Mouse (Mus musculus) heart, embryonic 10.5 days (tissue): ENCODE results near the gene Narf. TPM values are rescaled to one million over a fixed set of nuclear protein-coding genes. Genes with fewer than 3 reads are reported as not detected.

ENCODE experiments used
- DNase-seq: peaks from one replicate; pipeline ENCODE4 v3.0.0-alpha.2; 2017; ENCODE audit warnings: low spot score
- H3K27ac ChIP-seq: fragments of 300-500 bp; sonication (generic); 2 replicates; pipeline ENCODE4 v1.5.1; 2016; ENCODE audit warnings: mild to moderate bottlenecking
- H3K27me3 ChIP-seq: fragments of 300-500 bp; sonication (generic); 2 replicates; pipeline ENCODE4 v1.6.1; 2016; ENCODE audit warnings: mild to moderate bottlenecking; ENCODE audit not compliant: poor library complexity, insufficient read depth, severe bottlenecking
- H3K36me3 ChIP-seq: fragments of 300-500 bp; sonication (generic); 2 replicates; pipeline ENCODE4 v1.6.1; 2016; ENCODE audit warnings: mild to moderate bottlenecking, moderate library complexity
- H3K4me1 ChIP-seq: fragments of 300-500 bp; sonication (generic); 2 replicates; pipeline ENCODE4 v1.6.1; 2016; ENCODE audit warnings: mild to moderate bottlenecking
- H3K4me3 ChIP-seq: fragments of 300-500 bp; sonication (generic); 2 replicates; pipeline ENCODE4 v1.5.1; 2016; ENCODE audit warnings: mild to moderate bottlenecking, moderate library complexity
- H3K9me3 ChIP-seq: fragments of 300-500 bp; sonication (generic); 2 replicates; pipeline ENCODE4 v1.6.1; 2016; ENCODE audit warnings: mild to moderate bottlenecking, moderate library complexity
- WGBS: fragments of 180-500 bp; shearing (Covaris S2); methylation state at CpG from one replicate; pipeline ENCODE4 v1.1.7; 2016; 5-methylcytosine and 5-hydroxymethylcytosine counted together
- polyA plus RNA-seq: library from polyadenylated mRNA; unstranded; fragments of >200 nt; fragmentation: Nextera tagmentation; extraction: Ambion mirVana; gene quantifications from 2 replicates; pipeline ENCODE4 v1.2.1, GENCODE M21; 2016

Gene Narf
- polyA plus RNA-seq, 1 experiment from 2014 or later = 48.6 TPM

GRCm38 (mm10) chr11:121220771-121221170 is 16.3 kb upstream of the Narf start:
- DNase-seq = no peak
- Histone ChIP-seq H3K27ac (no peak overlapping the region), H3K27me3 (no peaks in the 10 kb centered on the region), H3K4me1 (no peaks in the 10 kb centered on the region), H3K9me3 (no peaks in the 10 kb centered on the region), H3K36me3 (peaks cover 92% of the 10 kb centered on the region), H3K4me3 (no peak overlapping the region)
- 85% methylated on average over 5 of the region's 5 CpGs for WGBS

DNA sequence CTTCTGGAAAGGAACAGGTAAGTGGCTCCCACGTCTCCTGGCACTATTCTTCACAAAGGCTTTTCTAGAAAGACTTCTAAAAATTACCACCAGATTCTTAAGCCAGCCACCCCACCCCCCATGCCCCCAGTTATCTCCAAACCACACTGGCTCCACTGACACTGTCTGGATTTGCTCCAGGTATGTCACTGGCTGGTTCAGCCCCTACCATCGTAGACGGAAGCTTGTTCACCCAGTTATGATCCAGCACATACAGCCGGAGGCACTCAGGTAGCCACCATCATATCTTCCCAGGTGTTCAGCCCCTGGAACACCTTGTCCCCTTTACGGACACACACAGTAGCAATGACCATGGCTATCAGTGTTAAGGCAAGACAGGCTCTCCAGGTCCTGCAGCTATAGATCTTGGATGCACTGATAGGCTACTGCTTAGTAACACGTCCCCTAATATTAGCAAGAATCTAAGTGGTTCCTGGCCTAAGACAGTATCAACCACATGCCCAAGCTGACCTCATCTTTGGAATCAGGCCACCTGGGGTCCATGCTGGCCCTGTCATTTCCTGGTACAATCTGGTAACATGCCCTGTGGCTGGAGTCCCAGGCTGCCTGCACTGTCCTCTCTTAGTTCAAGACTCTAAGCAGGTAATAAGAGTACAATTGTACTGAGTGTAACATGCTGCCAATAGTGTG is 15.6 kb upstream of the Narf start:
- H3K27ac ChIP-seq = no peak overlapping the region
- WGBS = 85% methylated on average over 6 of the region's 6 CpGs
- peaks cover 92% of the 10 kb centered on the region for H3K36me3 ChIP-seq
- no peaks in the 10 kb centered on the region for H3K27me3 ChIP-seq
- DNase-seq = no peak
- H3K9me3 ChIP-seq = no peaks in the 10 kb centered on the region
- no peaks in the 10 kb centered on the region for H3K4me1 ChIP-seq
- H3K4me3 ChIP-seq = no peak overlapping the region

DNA sequence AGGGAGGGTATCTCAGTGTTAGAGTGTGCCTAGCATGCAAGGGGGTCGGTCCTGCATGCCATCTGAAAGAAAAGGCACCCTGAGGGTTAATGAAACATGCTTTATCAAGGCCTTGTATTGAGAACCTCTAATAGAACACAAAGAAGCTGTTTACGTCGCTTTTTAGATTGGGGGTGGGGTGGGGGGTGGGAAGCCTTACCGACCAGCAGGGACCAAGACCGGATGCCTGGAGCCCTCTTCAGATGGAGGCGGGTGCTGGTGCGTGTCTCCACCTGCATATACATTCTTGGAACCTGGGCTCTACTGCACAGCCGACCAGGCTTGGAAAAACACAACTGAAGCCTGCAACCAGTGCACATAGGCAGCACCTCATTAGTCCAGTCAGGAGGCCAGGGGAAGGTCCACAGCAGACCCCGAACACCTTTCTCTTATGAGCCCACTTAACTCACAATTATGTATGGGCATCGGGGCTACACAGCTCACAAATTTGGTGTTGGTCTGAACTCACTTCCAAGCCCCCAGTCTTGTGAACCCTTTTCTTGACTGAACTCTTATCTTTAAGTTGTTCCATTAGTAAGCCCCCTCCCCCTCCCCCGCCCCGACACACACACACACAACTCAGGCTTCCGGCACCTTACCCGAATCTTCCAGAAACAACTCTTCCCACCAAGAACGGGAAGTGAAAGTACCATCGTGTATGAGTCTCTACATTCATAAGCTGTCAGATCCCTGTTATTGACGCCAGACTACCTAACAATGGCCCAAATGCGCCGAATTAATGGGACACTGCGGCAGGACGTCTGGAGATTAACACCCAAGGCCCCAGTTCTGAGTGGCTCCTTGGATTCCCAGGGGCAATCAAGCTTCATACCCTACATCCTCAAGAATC is 8.7 kb upstream of the Narf start:
- Histone ChIP-seq H3K27ac (peak overlapping the region; percentile 86), H3K4me3 (peak overlapping the region; percentile 71), H3K9me3 (no peaks in the 10 kb centered on the region), H3K36me3 (peaks cover 37% of the 10 kb centered on the region), H3K4me1 (peaks cover 33% of the 10 kb centered on the region), H3K27me3 (no peaks in the 10 kb centered on the region)
- WGBS = 25% methylated on average over 21 of the region's 21 CpGs
- no peak for DNase-seq

GRCm38 (mm10) chr11:121229018-121229439 is 8.0 kb upstream of the Narf start, which contains the start of gene Cybc1:
TSS of gene Cybc1 (minus strand) at chr11:121229322.
- H3K4me3 ChIP-seq = peak within 1 kb of the TSS; percentile 71
- peak within 1 kb of the TSS; percentile 86 for H3K27ac ChIP-seq
- H3K36me3 ChIP-seq = peaks cover 31% of the 10 kb centered on the region
- H3K4me1 ChIP-seq = peaks cover 33% of the 10 kb centered on the region
- no peaks in the 10 kb centered on the region for H3K27me3 ChIP-seq
- peak; percentile 94 for DNase-seq
- 0% methylated on average over 23 of the region's 23 CpGs for WGBS
- H3K9me3 ChIP-seq = no peaks in the 10 kb centered on the region

- Histone ChIP-seq H3K27me3 (no peaks in the 10 kb centered on the region), H3K36me3 (peaks cover 9% of the 10 kb centered on the region), H3K4me1 (peaks cover 42% of the 10 kb centered on the region), H3K27ac (peak overlapping the region; percentile 60; the same call in 1 of the 2 replicates), H3K4me3 (no peak overlapping the region), H3K9me3 (no peaks in the 10 kb centered on the region)
- DNase-seq = no peak
- WGBS = 80% methylated on average over 4 of the region's 4 CpGs
Measured at GRCm38 (mm10) chr11:121231191-121231590, 5.9 kb upstream of the Narf start.

DNA sequence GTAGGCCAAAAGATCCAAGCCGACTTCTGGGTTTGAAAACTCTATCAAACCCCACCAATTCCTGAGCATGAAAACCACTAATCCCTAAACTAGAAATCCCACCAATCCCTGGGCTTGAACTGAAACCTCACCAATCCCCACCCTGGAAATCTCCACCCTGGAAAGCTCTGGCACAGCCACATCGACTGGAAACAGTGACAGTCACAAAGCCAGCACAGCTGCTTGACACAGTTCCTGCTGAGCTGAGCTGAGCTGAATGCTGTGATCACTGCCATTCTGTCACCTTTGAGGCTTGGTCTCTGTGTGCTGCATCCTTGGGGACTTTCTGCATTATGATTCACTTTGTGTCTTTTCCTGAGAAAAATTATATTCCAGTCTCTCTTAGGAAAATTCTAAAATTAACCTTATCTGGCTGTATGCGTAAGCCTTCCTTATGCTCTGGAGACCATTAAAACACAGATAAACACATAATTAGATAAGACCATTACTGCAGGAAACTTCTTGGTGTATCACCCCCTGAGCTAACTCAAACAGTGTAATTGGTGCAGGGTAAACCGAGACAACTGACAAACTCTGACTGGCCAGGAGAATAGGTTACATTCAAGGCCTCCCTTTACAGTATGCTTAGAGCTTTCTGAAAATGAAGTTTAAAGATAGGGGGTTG is 5.3 kb upstream of the Narf start:
- WGBS = 46% methylated on average over 4 of the region's 4 CpGs
- H3K4me3 ChIP-seq = no peak overlapping the region
- no peaks in the 10 kb centered on the region for H3K9me3 ChIP-seq
- peak overlapping the region; percentile 60; the same call in 1 of the 2 replicates for H3K27ac ChIP-seq
- no peak for DNase-seq
- H3K4me1 ChIP-seq = peaks cover 45% of the 10 kb centered on the region
- H3K27me3 ChIP-seq = no peaks in the 10 kb centered on the region
- H3K36me3 ChIP-seq = peaks cover 3% of the 10 kb centered on the region; the same call in 1 of the 2 replicates

DNA sequence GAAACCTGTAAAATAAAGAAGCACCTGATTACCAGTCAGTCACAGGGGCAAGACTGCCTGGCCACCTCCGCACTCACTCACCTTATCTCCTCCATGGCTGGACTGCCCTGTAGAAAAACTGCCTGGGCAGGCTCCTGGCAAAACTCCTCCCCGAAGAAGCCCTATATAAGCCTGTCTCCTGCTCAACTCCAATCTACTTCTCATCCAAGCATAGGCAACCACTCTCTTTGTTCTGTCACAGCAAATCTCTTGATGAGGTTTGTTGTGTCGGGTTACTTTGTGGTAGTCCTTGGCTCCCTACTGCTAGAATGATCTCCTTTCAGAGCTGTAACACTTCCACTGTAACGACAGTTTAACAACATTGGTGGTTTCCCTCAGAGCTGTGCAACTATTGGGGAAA is 4.3 kb upstream of the Narf start:
- Histone ChIP-seq H3K36me3 (no peaks in the 10 kb centered on the region; the same call in 1 of the 2 replicates), H3K27me3 (no peaks in the 10 kb centered on the region), H3K9me3 (no peaks in the 10 kb centered on the region), H3K27ac (peak overlapping the region; percentile 72; the same call in 1 of the 2 replicates), H3K4me3 (no peak overlapping the region), H3K4me1 (peaks cover 42% of the 10 kb centered on the region)
- DNase-seq = no peak
- 30% methylated on average over 4 of the region's 4 CpGs for WGBS

DNA sequence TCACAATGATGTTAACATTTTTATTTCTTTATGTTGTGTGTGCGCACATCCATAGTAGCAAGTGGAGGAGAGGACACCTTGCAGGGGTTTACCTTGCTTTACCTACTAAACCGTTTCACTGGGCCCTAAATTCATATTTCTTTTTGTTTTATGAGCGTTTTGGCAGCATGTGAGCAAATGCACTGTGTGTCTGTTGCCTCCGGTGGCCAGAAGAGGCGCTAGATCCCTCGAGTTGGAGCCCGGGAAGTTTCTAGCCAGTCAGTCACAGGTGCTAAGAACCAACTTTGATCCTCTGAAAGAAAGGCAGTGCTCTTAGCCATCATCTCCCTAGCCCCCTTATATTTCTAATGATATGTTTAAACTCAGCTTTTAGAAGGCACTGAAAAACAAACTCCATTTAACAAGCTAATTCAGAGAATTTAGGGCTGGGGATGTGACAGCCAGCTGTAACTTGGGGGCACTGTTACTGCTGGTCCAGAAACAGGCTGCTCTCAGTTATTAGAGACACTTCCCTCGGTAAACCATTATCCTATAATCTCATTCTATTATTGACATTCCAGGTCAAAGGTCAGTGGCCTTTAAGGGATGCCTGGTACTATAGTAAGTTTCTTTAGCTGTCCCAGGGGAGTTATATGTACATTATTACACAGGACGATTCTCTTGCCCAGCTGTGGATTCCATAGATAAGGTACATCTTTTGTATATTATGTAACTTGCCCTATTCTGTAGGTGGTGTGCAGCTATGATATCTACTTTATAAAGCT is 1.4 kb upstream of the Narf start:
- DNase-seq = no peak
- WGBS = 25% methylated on average over 9 of the region's 9 CpGs
- Histone ChIP-seq H3K4me1 (peaks cover 38% of the 10 kb centered on the region), H3K9me3 (no peaks in the 10 kb centered on the region), H3K4me3 (peak overlapping the region; percentile 75), H3K36me3 (peaks cover 14% of the 10 kb centered on the region), H3K27me3 (no peaks in the 10 kb centered on the region), H3K27ac (peak overlapping the region; percentile 99)

- H3K4me1 ChIP-seq = peaks cover 30% of the 10 kb centered on the region
- no peaks in the 10 kb centered on the region for H3K27me3 ChIP-seq
- DNase-seq = no peak
- 5% methylated on average over 28 of the region's 28 CpGs for WGBS
- H3K36me3 ChIP-seq = peaks cover 29% of the 10 kb centered on the region
- peak overlapping the region; percentile 99 for H3K27ac ChIP-seq
- H3K4me3 ChIP-seq = peak overlapping the region; percentile 75
- H3K9me3 ChIP-seq = no peaks in the 10 kb centered on the region
Measured at GRCm38 (mm10) chr11:121237345-121238128, 484 bp downstream of the Narf start.

- H3K4me3 ChIP-seq = peak overlapping the region; percentile 75; the same call in 1 of the 2 replicates
- peaks cover 49% of the 10 kb centered on the region for H3K36me3 ChIP-seq
- H3K9me3 ChIP-seq = no peaks in the 10 kb centered on the region
- DNase-seq = no peak
- H3K27me3 ChIP-seq = no peaks in the 10 kb centered on the region
- H3K4me1 ChIP-seq = peaks cover 25% of the 10 kb centered on the region
- H3K27ac ChIP-seq = peak overlapping the region; percentile 71; the same call in 1 of the 2 replicates
- 52% methylated on average over 2 of the region's 2 CpGs for WGBS
Measured at GRCm38 (mm10) chr11:121239669-121240068, 2.6 kb downstream of the Narf start.

GRCm38 (mm10) chr11:121250196-121250595 is 13.1 kb downstream of the Narf start:
- no peak for DNase-seq
- Histone ChIP-seq H3K4me3 (no peak overlapping the region), H3K27me3 (no peaks in the 10 kb centered on the region), H3K36me3 (peaks cover 93% of the 10 kb centered on the region), H3K9me3 (no peaks in the 10 kb centered on the region), H3K27ac (no peak overlapping the region), H3K4me1 (no peaks in the 10 kb centered on the region; the same call in 1 of the 2 replicates)
- WGBS = 87% methylated on average over 8 of the region's 8 CpGs
